Mouse (Mus musculus): ENCODE data around the gene Ccdc77. TPM values are rescaled to one million over a fixed set of nuclear protein-coding genes. Genes with fewer than 3 reads are reported as not detected.
"Not testable (repeated sequence)": the region's sequence is repeated elsewhere in the genome, so short reads cannot be mapped to it uniquely, and the experiment has no call there.

Gene Ccdc77
- total RNA-seq, 2 experiments from 2014 or later, result 3.2 to 4.3 TPM

DNA sequence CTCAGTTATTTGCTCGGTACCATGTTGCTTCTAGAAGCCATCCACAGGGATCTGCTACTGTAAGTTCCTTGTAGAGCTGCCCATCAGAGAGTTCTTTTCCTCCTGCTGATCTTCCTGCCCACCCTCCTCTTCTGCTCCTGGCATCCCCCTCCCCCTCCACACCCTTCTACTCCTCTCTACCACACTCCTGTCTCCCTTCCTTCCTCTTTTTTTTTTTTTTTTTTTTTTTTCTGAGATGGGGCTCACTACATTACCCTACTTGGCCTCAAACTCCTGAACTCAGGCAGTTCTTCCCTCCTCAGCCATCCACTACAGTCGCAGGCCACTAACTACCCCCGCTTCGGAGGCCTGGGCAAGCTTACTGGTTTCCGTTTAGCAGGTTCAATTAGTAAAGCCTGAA is 51.7 kb downstream of the Ccdc77 start:
- no peak for DNase-seq

DNA sequence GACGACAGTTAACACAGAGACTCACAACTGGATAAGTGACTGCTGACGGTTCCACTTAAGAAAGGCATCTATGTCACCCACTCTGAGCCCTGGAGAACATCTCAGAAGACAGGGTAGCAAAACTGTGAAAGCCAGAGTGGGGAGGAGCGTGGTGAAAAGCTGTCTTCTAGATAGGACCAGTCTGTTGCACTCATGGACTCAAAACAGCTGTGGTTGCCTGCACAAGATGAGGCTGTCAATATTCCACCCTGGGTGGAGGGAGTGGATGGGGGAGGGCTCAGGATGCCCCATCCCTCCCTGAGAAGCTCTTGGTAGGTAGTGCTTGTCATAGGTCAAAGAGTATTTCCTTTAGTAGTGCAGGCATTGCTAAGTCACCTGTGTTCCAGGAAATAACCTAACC is 54.4 kb downstream of the Ccdc77 start:
- no peak for DNase-seq

- DNase-seq, result no peak
Observed at GRCm38 (mm10) chr6:120309338-120309737, 54.8 kb downstream of the Ccdc77 start.

GRCm38 (mm10) chr6:120306859-120307594 is 57.1 kb downstream of the Ccdc77 start:
- DNase-seq, result no peak

DNA sequence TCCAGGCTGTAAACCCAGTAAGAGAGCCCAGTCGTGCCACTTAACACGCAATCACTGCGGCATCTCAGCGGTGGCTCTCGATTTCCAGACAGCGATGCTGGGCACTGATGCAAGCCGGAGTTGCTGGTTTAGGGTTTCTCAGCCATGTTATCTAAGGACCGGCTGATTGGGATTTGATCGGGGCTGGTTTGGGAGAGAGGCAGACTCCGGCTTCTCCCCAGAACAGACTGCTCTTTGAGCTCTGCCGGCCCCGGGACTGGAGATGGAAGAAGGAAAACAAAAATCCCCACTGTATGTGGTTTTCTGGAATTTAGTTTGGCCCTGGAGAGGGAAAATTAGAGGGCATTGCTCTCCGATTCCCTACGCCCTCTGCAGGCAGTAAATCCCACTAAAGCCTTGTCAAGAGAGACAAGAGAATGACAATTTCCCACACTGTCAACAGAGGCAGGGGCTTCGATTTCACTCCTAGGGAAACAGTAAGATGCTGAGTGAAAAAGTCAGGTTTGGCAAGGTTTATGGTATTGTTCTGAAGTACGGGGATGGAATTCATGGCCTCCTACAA is 61.3 kb downstream of the Ccdc77 start:
- DNase-seq, result no peak

DNA sequence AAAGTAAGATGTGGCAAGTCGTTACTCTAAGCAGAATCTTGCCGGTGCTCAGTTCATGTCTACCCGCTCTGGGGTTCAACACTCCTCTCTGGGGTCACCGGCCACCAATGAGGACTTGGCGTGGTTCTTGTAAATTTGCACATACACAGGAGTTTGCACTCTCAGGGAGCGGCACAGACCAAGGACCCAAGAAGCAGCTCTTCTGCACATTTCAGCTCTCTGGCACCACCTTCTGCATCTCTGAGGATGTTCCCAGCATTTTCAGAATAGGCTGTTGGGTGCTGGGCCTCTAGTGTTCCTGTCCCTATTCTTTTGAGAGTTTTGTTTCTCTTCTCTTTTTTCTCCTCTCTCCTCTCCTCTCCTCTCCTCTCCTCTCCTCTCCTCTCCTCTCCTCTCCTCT is 63.0 kb downstream of the Ccdc77 start:
- DNase-seq, result peak; percentile 12

- DNase-seq, result not testable (repeated sequence)
Observed at GRCm38 (mm10) chr6:120296589-120296988, 67.6 kb downstream of the Ccdc77 start.

DNA sequence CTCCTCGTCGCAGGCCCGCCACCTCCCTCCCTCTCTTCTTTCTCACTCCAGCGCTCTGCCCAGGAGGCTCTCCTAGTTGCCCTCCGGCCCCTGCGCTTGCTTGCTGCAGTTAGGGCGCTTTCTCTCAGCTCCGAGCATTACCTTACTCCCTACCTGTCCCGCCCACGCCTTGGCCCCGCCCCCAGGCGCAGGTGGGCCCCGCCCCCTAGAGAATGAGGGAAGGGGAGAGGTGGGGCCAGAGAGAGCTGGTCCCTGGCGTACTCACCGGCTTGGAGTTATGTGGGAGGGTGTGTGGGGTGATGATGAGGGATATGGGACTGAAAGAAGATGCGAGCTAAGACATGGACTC is 69.4 kb downstream of the Ccdc77 start:
- peak; percentile 8 for DNase-seq

DNA sequence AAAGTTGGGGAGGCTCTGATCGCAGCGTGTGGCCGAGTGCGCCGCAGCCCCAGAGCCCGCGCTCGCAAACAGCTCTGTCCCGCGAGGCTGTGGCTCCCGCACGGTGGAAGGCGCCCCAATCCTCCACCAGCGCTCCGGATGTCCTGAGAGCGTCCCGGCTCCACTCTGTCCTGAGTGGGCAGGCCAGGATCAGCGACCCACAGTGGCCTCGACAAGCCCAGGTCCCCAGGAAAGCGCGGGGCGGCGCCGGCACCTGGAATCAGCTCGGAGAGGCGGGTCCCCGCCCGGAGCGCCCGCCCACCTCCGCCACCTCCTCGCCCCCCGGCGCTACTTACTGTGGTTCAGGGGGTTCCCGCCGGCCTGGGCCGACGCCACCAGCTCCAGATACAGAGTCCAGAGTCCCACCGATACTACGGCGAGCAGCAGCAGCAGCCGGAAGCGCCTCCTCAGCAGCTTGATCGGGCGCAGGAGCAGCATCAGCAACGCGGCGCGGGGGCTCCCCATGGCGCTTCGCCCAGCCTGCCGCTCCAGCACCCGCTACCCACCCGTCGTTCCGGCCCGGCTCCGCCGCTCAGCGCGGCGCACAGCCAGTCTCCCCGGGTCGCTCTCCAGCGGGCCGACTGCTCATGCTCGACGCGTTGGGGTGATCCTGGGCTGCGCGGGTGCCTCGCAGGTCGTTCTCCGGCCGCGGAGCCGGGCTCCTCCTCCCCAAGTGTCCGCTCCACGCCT is 70.0 kb downstream of the Ccdc77 start, which contains the start of the genes D330020A13Rik and B4galnt3:
D330020A13Rik (plus strand) TSS at position 309 of the 729 bp plus-strand sequence.
B4galnt3 (minus strand) TSS at position 504 of the 729 bp plus-strand sequence.
- DNase-seq, result no peak

DNA sequence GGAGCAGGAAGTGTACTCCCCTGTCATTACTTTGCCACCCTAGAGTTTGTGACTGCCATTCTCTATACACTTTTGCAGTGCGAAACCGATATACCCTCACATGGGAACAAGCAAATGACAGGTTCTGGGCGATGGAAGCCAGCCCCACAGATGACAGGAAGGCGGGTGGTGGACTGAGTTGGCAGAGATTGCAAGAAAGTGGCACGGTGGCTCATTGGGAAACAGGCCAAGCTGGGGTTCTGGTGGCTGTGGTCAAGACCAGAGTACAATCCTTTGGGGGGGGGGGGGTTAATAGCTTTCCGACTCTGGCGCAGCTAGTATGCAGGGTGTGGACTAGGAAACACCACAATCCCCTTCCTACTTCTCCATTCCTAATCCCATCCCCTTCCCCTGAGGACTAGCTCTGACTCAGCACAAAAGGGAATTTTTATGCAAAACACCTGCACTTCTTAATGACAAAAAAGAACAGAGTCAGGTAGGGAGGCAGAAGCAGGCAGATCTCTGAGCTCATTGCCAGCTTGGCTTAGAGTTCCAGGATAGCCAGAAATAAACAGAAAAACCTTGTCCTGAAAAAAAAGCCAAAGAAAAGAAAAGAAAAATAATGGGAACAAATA is 72.7 kb downstream of the Ccdc77 start:
- DNase-seq, result no peak

- DNase-seq, result no peak
Observed at GRCm38 (mm10) chr6:120289430-120289829, 74.7 kb downstream of the Ccdc77 start.

DNA sequence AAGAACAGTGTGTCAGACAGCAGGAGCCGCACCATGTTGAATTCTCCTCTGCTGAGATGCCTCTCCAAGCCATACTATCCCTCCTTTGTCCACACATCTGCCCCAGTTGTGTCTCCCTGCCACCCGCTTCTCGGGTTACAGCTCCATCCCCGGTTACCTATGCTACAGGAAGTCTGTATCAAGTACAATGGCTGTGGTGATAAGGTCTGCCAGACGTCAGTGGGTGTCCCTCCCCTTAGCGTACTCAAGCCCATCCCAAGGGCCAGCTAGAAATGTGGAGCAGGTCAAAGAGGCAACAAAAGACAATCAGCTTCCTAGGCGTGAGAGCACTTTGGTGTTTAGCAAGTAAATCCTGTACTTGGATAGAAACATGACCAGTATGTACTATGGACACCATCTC is 75.6 kb downstream of the Ccdc77 start:
- no peak for DNase-seq

DNA sequence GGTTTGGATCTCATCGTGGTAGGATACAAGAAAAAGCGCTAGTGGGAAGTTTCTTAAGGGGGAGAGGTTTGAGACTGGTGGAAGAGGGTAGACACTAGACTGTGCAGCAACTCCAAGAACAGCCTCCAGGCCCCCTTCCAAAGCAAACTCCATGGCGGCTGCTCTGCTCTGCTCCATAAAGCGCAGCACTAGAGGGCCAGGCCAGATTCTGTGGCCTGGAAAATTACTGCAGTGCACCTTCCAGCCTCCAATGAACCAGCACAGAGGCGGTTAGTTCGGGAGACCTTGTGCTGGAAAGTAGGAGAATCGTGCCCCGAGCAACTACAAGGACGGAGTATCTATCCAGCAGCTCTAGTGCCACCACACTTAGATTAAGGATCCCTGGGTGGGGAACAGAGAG is 76.9 kb downstream of the Ccdc77 start:
- no peak for DNase-seq

DNA sequence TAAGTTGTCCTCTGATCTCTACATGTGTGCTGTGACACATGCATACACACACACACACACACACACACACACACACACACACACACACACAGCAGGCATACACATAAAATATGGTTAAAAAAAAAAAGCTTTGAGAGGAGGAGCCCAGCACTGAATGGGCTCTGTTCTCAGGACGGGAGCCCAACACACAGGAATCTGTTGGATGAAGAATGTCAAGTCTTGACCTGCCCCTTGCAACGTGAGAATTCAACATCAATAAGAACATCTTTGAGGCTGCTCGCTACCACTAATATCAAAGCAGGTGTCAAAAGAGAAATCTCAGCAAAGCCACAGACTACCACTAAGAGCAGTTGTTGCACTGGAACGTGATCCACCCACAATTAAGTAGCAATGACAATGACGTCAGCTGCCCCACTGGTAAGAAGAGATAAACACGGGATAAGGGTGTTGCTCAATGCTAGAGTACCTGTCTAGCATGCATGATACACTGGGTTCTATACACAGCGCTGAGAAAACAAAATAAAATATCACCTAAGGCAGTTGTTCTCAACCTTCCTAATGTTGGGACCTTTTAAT is 87.2 kb downstream of the Ccdc77 start:
- no peak for DNase-seq

DNA sequence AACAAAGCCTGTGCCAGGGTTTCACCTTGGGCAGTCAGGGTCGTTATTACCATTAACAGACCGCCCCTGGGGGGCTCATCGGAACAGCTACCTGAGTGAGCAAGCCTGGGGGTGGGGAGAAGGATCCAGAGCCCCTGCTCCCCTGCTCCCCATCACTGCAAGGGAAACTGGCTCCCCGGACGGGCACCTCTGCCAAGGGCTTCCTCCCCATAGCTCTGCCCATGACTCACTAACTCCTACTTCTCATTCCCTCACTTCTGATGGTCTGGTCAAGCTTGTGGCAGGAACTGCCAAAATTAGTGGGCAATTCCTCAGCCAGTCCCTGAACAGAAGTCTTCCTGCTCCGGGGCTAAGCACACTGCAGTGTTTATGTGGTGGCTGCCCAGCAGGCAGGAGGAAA is 88.9 kb downstream of the Ccdc77 start:
- DNase-seq, result peak; percentile 20

- DNase-seq, result peak; percentile 58
Observed at GRCm38 (mm10) chr6:120274887-120275286, 89.3 kb downstream of the Ccdc77 start.

Other genes with a start within 250 kb of the Ccdc77 start
- under 1 TPM in 1 of 2 experiments, not detected in 1; 0.24 TPM for gene D330020A13Rik, start 70.0 kb downstream of the Ccdc77 start, total RNA-seq (2021)
- gene B4galnt3, start 69.8 kb downstream of the Ccdc77 start, total RNA-seq (2021), result 1 to 10 TPM; 1.4 to 1.5 TPM
- gene Kdm5a, start 250 bp downstream of the Ccdc77 start, total RNA-seq (2021), result 10 to 100 TPM; 18.4 to 19.1 TPM
- gene Il17ra, start 98.9 kb upstream of the Ccdc77 start, total RNA-seq (2021), result 1 to 10 TPM; 1.2 to 1.4 TPM
- not detected for gene Tmem121b, start 129.4 kb upstream of the Ccdc77 start, total RNA-seq (2021)
- 10 to 100 TPM; 24.7 to 27.2 TPM for gene Hdhd5, start 166.9 kb upstream of the Ccdc77 start, total RNA-seq (2021)